30 mouse cellular contexts compared by ENCODE assay signal in the genomic region with DNA sequence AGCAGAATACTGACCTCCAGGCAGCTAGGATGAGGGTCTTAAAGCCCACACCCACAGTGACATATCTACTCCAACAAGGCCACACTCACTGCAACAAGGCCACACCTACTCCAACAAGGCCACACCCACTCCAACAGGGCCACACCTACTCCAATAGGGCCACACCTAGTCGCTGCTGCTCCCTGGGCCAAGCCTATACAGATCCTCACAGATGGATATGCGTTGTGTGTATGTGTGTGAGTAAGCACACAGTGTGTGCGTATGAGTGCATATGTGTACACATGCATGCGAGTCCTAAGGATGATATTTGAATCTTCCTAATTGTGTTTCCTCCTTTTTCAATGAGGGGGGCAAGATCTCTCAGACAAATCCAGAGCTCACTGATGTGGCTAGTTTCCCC. TPM values are rescaled to one million over a fixed set of nuclear protein-coding genes. Genes with fewer than 3 reads are reported as not detected.
DNase-seq lines count a peak whose midpoint lies in the region; ATAC-seq and TF ChIP-seq lines count a peak whose summit lies in the region.
"Had no signal": no experiment of that assay in that cellular context is flagged by ENCODE, and none has a peak within 500 bp of the region (broad histone marks: within the 10 kb centered on the region; RNA-seq: fewer than 3 reads in every experiment).

No protein-coding gene starts in this region.

- H3K27ac ChIP-seq in forebrain, embryonic 13.5 days: no peak overlapping the region
- no peak overlapping the region for H3K27ac ChIP-seq in forebrain, postnatal 0 days (ENCODE audit: low read depth, low read length)
- no peak overlapping the region for H3K27ac ChIP-seq in limb, embryonic 12.5 days
- H3K27ac ChIP-seq in limb, embryonic 10.5 days: no peak overlapping the region
- no peak overlapping the region for H3K27ac ChIP-seq in midbrain, embryonic 12.5 days (replicated peaks)
- no peak overlapping the region for H3K27ac ChIP-seq in midbrain, embryonic 14.5 days (replicated peaks; ENCODE audit: low read depth, low read length)
- H3K27ac ChIP-seq: forebrain, embryonic 15.5 days; heart, embryonic 13.5 days; hindbrain, embryonic 15.5 days; layer of hippocampus, adult 2 months; left cerebral cortex, adult 2 months; limb, embryonic 15.5 days had no signal

- no peaks in the 10 kb centered on the region for H3K9me3 ChIP-seq in forebrain, embryonic 13.5 days (replicated peaks)
- no peaks in the 10 kb centered on the region for H3K9me3 ChIP-seq in forebrain, postnatal 0 days (ENCODE audit: low read length)
- H3K9me3 ChIP-seq in limb, embryonic 12.5 days: no peaks in the 10 kb centered on the region
- H3K9me3 ChIP-seq in limb, embryonic 10.5 days (replicated peaks): no peaks in the 10 kb centered on the region
- no peaks in the 10 kb centered on the region for H3K9me3 ChIP-seq in midbrain, embryonic 12.5 days
- no peaks in the 10 kb centered on the region for H3K9me3 ChIP-seq in midbrain, embryonic 14.5 days (ENCODE audit: control insufficient read depth, low read length)
- H3K9me3 ChIP-seq: forebrain, embryonic 15.5 days; heart, embryonic 13.5 days; hindbrain, embryonic 15.5 days; limb, embryonic 15.5 days had no signal

- no peaks in the 10 kb centered on the region for H3K4me1 ChIP-seq in forebrain, embryonic 13.5 days
- H3K4me1 ChIP-seq in forebrain, postnatal 0 days (ENCODE audit: insufficient read depth): no peaks in the 10 kb centered on the region
- H3K4me1 ChIP-seq in limb, embryonic 12.5 days (replicated peaks): peaks cover 2% of the 10 kb centered on the region
- H3K4me1 ChIP-seq in limb, embryonic 10.5 days: peaks cover 18% of the 10 kb centered on the region
- 0 out of 2 replicates have a peak, but pooled peaks cover 2% of the 10 kb centered on the region for H3K4me1 ChIP-seq in midbrain, embryonic 12.5 days
- no peaks in the 10 kb centered on the region for H3K4me1 ChIP-seq in midbrain, embryonic 14.5 days (ENCODE audit: control insufficient read depth, insufficient read depth, low read length)
- H3K4me1 ChIP-seq: forebrain, embryonic 15.5 days; heart, embryonic 13.5 days; hindbrain, embryonic 15.5 days; limb, embryonic 15.5 days had no signal

- no peak for TF ChIP-seq CTCF in forebrain, postnatal 0 days (IDR thresholded peaks at IDR 0.05; ENCODE audit: low read depth)

- no peaks in the 10 kb centered on the region for H3K36me3 ChIP-seq in forebrain, embryonic 13.5 days (ENCODE audit: poor library complexity, severe bottlenecking)
- H3K36me3 ChIP-seq in forebrain, postnatal 0 days (ENCODE audit: insufficient read depth): no peaks in the 10 kb centered on the region
- no peaks in the 10 kb centered on the region for H3K36me3 ChIP-seq in limb, embryonic 12.5 days
- H3K36me3 ChIP-seq in limb, embryonic 10.5 days: no peaks in the 10 kb centered on the region
- no peaks in the 10 kb centered on the region for H3K36me3 ChIP-seq in midbrain, embryonic 12.5 days
- no peaks in the 10 kb centered on the region for H3K36me3 ChIP-seq in midbrain, embryonic 14.5 days (ENCODE audit: control insufficient read depth, insufficient read depth, low read length)
- H3K36me3 ChIP-seq: forebrain, embryonic 15.5 days; heart, embryonic 13.5 days; hindbrain, embryonic 15.5 days; limb, embryonic 15.5 days had no signal

- no peak for DNase-seq in forebrain, postnatal 0 days
- DNase-seq in limb, embryonic 10.5 days (ENCODE audit: low spot score): no peak
- no peak for DNase-seq in midbrain, embryonic 14.5 days
- no peak for DNase-seq in cerebellum, postnatal 10 days
- DNase-seq: adrenal gland, postnatal 14 days; cerebellum, adult 11 months; cerebellum, adult 9-10 months; gastrocnemius, postnatal 10 days; heart, postnatal 10 days; kidney, adult 11 months; kidney, postnatal 36 days; lung, postnatal 36 days had no signal

- H3K9ac ChIP-seq in forebrain, embryonic 13.5 days: no peak overlapping the region
- no peak overlapping the region for H3K9ac ChIP-seq in forebrain, postnatal 0 days
- no peak overlapping the region for H3K9ac ChIP-seq in limb, embryonic 12.5 days (replicated peaks)
- H3K9ac ChIP-seq in midbrain, embryonic 12.5 days (replicated peaks): no peak overlapping the region
- H3K9ac ChIP-seq in midbrain, embryonic 14.5 days (replicated peaks; ENCODE audit: low read length): no peak overlapping the region
- H3K9ac ChIP-seq: forebrain, embryonic 15.5 days; heart, embryonic 13.5 days; hindbrain, embryonic 15.5 days; limb, embryonic 15.5 days had no signal

- no peaks in the 10 kb centered on the region for H3K27me3 ChIP-seq in forebrain, embryonic 13.5 days
- H3K27me3 ChIP-seq in forebrain, postnatal 0 days (ENCODE audit: insufficient read depth, low read length): no peaks in the 10 kb centered on the region
- H3K27me3 ChIP-seq in limb, embryonic 12.5 days: no peaks in the 10 kb centered on the region
- H3K27me3 ChIP-seq in limb, embryonic 10.5 days (ENCODE audit: low read depth, poor library complexity, severe bottlenecking): no peaks in the 10 kb centered on the region
- no peaks in the 10 kb centered on the region for H3K27me3 ChIP-seq in midbrain, embryonic 12.5 days
- no peaks in the 10 kb centered on the region for H3K27me3 ChIP-seq in midbrain, embryonic 14.5 days (ENCODE audit: control insufficient read depth, insufficient read depth, low read length)
- H3K27me3 ChIP-seq: forebrain, embryonic 15.5 days; heart, embryonic 13.5 days; hindbrain, embryonic 15.5 days; limb, embryonic 15.5 days had no signal

- no peak overlapping the region for H3K4me3 ChIP-seq in forebrain, embryonic 13.5 days
- H3K4me3 ChIP-seq in forebrain, postnatal 0 days (ENCODE audit: low read depth, low read length): no peak overlapping the region
- no peak overlapping the region for H3K4me3 ChIP-seq in limb, embryonic 12.5 days (replicated peaks)
- no peak overlapping the region for H3K4me3 ChIP-seq in limb, embryonic 10.5 days
- H3K4me3 ChIP-seq in midbrain, embryonic 12.5 days: no peak overlapping the region
- no peak overlapping the region for H3K4me3 ChIP-seq in midbrain, embryonic 14.5 days (replicated peaks; ENCODE audit: low read depth, low read length)
- H3K4me3 ChIP-seq: forebrain, embryonic 15.5 days; heart, embryonic 13.5 days; hindbrain, embryonic 15.5 days; layer of hippocampus, adult 2 months; left cerebral cortex, adult 2 months; limb, embryonic 15.5 days had no signal

- ATAC-seq in forebrain, embryonic 13.5 days: 0 out of 2 replicates have a peak, but pooled peaks have one; percentile 41
- no peak for ATAC-seq in forebrain, postnatal 0 days
- peak; percentile 56; the same call in 1 of the 2 replicates for ATAC-seq in limb, embryonic 12.5 days (ENCODE audit: insufficient number of reproducible peaks, insufficient read depth, low FRiP score, low TSS enrichment, low read depth)
- ATAC-seq in midbrain, embryonic 12.5 days (ENCODE audit: low FRiP score, low read depth): 0 out of 2 replicates have a peak, but pooled peaks have one; percentile 34
- ATAC-seq in midbrain, embryonic 14.5 days (ENCODE audit: low FRiP score, low TSS enrichment): no peak
- ATAC-seq: CD4-positive, CD25-positive, alpha-beta regulatory T cell, adult 4 months; forebrain, embryonic 15.5 days had no signal

- H3K4me2 ChIP-seq in forebrain, embryonic 13.5 days: no peak overlapping the region
- no peak overlapping the region for H3K4me2 ChIP-seq in forebrain, postnatal 0 days (ENCODE audit: low read depth)
- no peak overlapping the region for H3K4me2 ChIP-seq in limb, embryonic 12.5 days
- no peak overlapping the region for H3K4me2 ChIP-seq in midbrain, embryonic 12.5 days (replicated peaks)
- H3K4me2 ChIP-seq in midbrain, embryonic 14.5 days (ENCODE audit: low read length): no peak overlapping the region
- H3K4me2 ChIP-seq: forebrain, embryonic 15.5 days; heart, embryonic 13.5 days; hindbrain, embryonic 15.5 days; limb, embryonic 15.5 days had no signal

- WGBS in forebrain, embryonic 13.5 days: 85% methylated on average over 4 of the region's 4 CpGs
- WGBS in forebrain, postnatal 0 days: 91% methylated on average over 4 of the region's 4 CpGs
- WGBS in limb, embryonic 12.5 days: 97% methylated on average over 4 of the region's 4 CpGs
- WGBS in limb, embryonic 10.5 days: 87% methylated on average over 4 of the region's 4 CpGs
- 84% methylated on average over 4 of the region's 4 CpGs for WGBS in midbrain, embryonic 12.5 days
- 91% methylated on average over 4 of the region's 4 CpGs for WGBS in midbrain, embryonic 14.5 days

RNA-seq across cellular contexts. Expression of a gene that starts 22.1 kb away (rescaled TPM):
- not detected in 2 replicates for polyA plus RNA-seq in forebrain, embryonic 13.5 days (2015; fragmentation: Nextera tagmentation; extraction: Ambion mirVana)
- 0.10 TPM in 1 of 2 replicates, not detected in the other for total RNA-seq in forebrain, postnatal 0 days (2014; rRNA removed)
- 0.11 TPM in 1 of 2 replicates, not detected in the other for polyA plus RNA-seq in forebrain, postnatal 0 days (2015; fragmentation: Nextera tagmentation; extraction: Ambion mirVana)
- not detected in 2 replicates for polyA plus RNA-seq in limb, embryonic 12.5 days (2016; fragmentation: Nextera tagmentation; extraction: Ambion mirVana)
- polyA plus RNA-seq in limb, embryonic 10.5 days (2016; fragmentation: Nextera tagmentation; extraction: Ambion mirVana): not detected in 2 replicates
- polyA plus RNA-seq in midbrain, embryonic 12.5 days (2016; fragmentation: Nextera tagmentation; extraction: Ambion mirVana): not detected in 2 replicates
- polyA plus RNA-seq in midbrain, embryonic 14.5 days (2014; fragmentation: Nextera tagmentation; extraction: Ambion mirVana): 0.49 TPM in 1 of 2 replicates, not detected in the other
- total RNA-seq: adrenal gland, postnatal 14 days; common myeloid progenitor, adult 5-6 weeks; gastrocnemius, postnatal 10 days; heart, adult 8-10 months; heart, postnatal 10 days; hematopoietic stem cell, adult 5-6 weeks; layer of hippocampus, adult 2 months; megakaryocyte-erythroid progenitor cell, adult 5-6 weeks; monocyte, adult 5-6 weeks had no signal
- polyA plus RNA-seq: CD4-positive, CD25-positive, alpha-beta regulatory T cell, adult 4 months; forebrain, embryonic 15.5 days; heart, embryonic 13.5 days; hindbrain, embryonic 15.5 days; limb, embryonic 15.5 days; liver, embryonic 16.5 days; lung, embryonic 16.5 days; neural tube, embryonic 14.5 days had no signal

RNA-seq across cellular contexts. Expression of a gene that starts 38.3 kb away (rescaled TPM):
- polyA plus RNA-seq in forebrain, embryonic 13.5 days (2015; fragmentation: Nextera tagmentation; extraction: Ambion mirVana): 36.2 and 44.1 TPM in 2 replicates
- total RNA-seq in forebrain, postnatal 0 days (2014; rRNA removed): 23.9 and 27.3 TPM in 2 replicates
- 66.5 and 70.5 TPM in 2 replicates for polyA plus RNA-seq in forebrain, postnatal 0 days (2015; fragmentation: Nextera tagmentation; extraction: Ambion mirVana)
- polyA plus RNA-seq in limb, embryonic 12.5 days (2016; fragmentation: Nextera tagmentation; extraction: Ambion mirVana): 128 and 129 TPM in 2 replicates
- polyA plus RNA-seq in limb, embryonic 10.5 days (2016; fragmentation: Nextera tagmentation; extraction: Ambion mirVana): 115 and 141 TPM in 2 replicates
- polyA plus RNA-seq in midbrain, embryonic 12.5 days (2016; fragmentation: Nextera tagmentation; extraction: Ambion mirVana): 49.2 and 51.9 TPM in 2 replicates
- 70.5 and 79.2 TPM in 2 replicates for polyA plus RNA-seq in midbrain, embryonic 14.5 days (2014; fragmentation: Nextera tagmentation; extraction: Ambion mirVana)

Comparison
In these comparisons a context has a peak if more than half of its experiments do, and no peak if none do; other contexts are left out.
1. ATAC-seq: peak in forebrain, embryonic 13.5 days (single experiment), limb, embryonic 12.5 days (single experiment) and midbrain, embryonic 12.5 days (single experiment); none in forebrain, postnatal 0 days (single experiment) and midbrain, embryonic 14.5 days (single experiment).